Mouse (Mus musculus): ENCODE measurements around the gene Ssbp3. TPM values are rescaled to one million over a fixed set of nuclear protein-coding genes. Genes with fewer than 3 reads are reported as not detected.

Ssbp3 gene
- polyA plus RNA-seq, 1 experiment = 121 TPM

DNA sequence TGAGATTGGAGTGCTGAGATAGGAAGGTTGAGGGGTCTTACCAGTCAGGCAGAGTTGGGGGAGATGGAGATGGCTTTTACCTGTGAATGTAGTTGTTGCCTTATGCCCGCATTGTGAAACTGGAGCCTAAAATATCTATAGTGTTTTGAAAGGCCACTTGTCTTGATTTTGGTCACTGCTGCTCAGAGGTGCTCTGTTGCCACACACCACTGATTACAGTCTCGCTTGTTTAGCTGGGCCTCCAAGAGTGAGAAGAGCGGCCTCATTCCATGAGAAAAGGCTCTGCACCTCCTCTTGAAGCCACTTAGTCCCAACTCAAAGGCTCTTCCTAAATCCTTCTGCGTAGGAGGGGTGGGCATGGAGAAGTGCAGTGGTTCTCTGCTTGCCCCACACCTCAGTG is 40.3 kb downstream of the Ssbp3 start:
- H3K4me3 ChIP-seq (ENCODE audit: insufficient read depth, low read length) = no peak overlapping the region
- no peak overlapping the region for H3K27ac ChIP-seq (ENCODE audit: insufficient read depth, low read length)
- H3K4me1 ChIP-seq (ENCODE audit: control insufficient read depth, insufficient read depth, low read length) = peaks cover 24% of the 10 kb centered on the region
- TF ChIP-seq POLR2A (IDR thresholded peaks at IDR 0.05; ENCODE audit: extremely low read depth, insufficient read depth, low read length) = no peak

DNA sequence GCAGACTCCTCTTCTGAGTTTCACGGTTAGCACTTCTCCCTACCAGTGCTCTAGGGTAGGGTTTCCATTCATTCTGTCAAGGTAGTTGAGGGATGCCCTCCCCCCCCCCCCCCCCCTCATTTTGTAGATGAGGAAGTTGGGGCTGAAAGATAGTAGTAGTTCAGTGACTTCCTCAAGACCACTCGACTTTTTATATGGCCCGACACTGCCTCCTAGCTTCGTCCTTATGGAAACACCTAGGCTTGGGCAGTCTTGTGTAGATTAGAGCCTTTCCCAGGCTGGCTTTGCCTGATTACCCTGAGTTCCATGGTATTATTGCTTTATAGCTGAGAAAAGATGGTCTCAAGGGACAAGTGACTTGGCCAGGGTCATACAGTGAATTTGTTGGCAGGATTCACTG is 41.0 kb downstream of the Ssbp3 start:
- Histone ChIP-seq H3K4me3 (ENCODE audit: insufficient read depth, low read length) (no peak overlapping the region), H3K27ac (ENCODE audit: insufficient read depth, low read length) (no peak overlapping the region), H3K4me1 (ENCODE audit: control insufficient read depth, insufficient read depth, low read length) (peaks cover 29% of the 10 kb centered on the region)
- TF ChIP-seq POLR2A (IDR thresholded peaks at IDR 0.05; ENCODE audit: extremely low read depth, insufficient read depth, low read length) (no peak), CTCF (IDR thresholded peaks at IDR 0.05; ENCODE audit: extremely low read depth, insufficient read depth, low read length) (0 out of 2 replicates have a peak, but pooled peaks have one; percentile 6)

DNA sequence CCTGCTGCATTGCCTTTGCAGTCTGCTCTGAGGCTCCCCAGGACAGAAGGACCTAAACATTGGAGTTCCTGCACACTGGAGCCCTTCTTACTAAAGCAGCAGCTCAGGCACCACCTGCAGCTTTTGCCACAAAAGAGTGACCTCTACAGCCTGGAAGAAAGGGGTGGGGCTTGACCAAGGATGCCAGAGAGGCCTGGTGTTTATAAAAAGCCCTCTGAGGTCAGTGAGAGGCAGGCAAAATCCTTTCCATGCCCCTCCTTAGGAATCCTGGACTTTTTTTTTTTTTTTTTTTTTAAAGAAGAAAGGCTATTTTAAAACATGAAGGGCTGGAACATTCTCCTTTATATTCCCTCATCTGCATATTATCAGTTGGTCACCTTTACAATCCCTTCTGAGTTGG is 42.7 kb downstream of the Ssbp3 start:
- 0 out of 2 replicates have a peak overlapping the region, but pooled peaks have one; percentile 24 for H3K27ac ChIP-seq (ENCODE audit: insufficient read depth, low read length)
- TF ChIP-seq CTCF (IDR thresholded peaks at IDR 0.05; ENCODE audit: extremely low read depth, insufficient read depth, low read length) (no peak), POLR2A (IDR thresholded peaks at IDR 0.05; ENCODE audit: extremely low read depth, insufficient read depth, low read length) (no peak)
- H3K4me1 ChIP-seq (ENCODE audit: control insufficient read depth, insufficient read depth, low read length) = peaks cover 34% of the 10 kb centered on the region
- H3K4me3 ChIP-seq (ENCODE audit: insufficient read depth, low read length) = no peak overlapping the region

DNA sequence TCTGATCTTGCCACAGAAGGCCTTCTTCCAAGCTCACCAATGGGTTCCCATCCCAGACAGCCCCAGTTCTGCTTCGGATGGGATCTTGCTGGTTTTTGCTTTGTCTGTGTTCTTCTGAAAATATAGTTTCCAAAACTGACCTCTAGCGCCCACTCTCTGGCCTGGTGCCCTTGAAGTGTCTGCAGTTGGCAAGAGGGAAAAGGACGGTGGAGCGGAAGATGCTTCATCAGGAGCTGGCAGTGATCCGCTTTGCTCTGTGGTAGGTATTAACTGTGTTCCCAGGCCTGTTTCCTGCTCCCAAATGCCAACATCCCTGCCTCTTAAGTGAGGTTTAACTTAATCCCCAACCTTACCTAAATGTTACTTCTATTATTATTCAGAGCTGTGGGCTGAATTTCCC is 43.3 kb downstream of the Ssbp3 start:
- H3K4me1 ChIP-seq (ENCODE audit: control insufficient read depth, insufficient read depth, low read length) = peaks cover 32% of the 10 kb centered on the region
- H3K4me3 ChIP-seq (ENCODE audit: insufficient read depth, low read length) = no peak overlapping the region
- H3K27ac ChIP-seq (ENCODE audit: insufficient read depth, low read length) = peak overlapping the region; percentile 35; the same call in 1 of the 2 replicates
- TF ChIP-seq CTCF (IDR thresholded peaks at IDR 0.05; ENCODE audit: extremely low read depth, insufficient read depth, low read length) (no peak), POLR2A (IDR thresholded peaks at IDR 0.05; ENCODE audit: extremely low read depth, insufficient read depth, low read length) (no peak)

DNA sequence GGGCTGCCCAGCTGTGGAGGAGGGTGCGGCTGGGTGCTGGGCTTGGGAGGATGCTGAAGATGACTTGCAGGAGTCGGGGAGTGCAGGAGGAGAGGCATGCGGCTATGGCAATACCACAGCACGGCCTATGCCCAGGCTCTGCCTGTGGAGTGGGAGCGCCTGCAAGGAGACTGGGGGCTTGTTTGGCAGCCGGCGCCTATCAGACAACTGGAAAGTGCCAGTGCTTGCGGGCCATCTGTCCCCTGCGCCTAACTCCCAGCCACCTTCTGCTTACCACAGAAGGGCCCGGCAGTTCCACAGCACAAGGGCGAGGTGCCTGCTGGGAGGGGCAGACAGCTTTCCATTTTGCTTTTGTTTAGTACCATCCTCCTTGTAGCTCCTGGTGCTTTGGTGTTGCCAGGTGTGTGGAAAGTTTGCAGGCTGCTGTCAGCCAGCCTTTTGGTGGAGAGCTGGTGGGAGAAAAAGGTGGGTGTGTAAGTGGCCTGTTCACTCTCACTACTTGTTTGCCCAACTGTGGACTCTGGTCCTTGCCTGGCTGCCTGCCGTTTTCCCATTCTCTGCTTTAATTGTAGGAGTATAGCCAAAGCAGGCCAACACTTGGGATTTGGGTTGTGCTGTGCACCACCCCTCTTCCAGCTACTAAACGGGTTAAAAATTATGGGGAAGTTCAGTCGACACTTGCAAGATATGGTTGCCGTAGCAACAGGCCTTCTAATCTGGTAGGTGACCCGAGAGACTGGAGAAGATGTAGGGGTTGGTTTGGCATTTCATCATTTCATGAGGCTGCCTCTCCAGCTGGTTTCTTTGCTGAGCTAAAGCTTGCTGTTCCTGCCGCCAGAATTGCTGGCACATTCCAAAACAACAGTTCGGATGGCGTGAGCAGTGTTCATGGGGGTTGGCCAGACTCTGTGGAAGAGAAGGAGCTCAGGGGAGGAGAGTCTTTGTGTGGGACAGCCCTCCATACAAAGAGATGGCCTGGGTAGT is 45.5 kb downstream of the Ssbp3 start:
- peaks cover 31% of the 10 kb centered on the region for H3K4me1 ChIP-seq (ENCODE audit: control insufficient read depth, insufficient read depth, low read length)
- no peak for TF ChIP-seq POLR2A (IDR thresholded peaks at IDR 0.05; ENCODE audit: extremely low read depth, insufficient read depth, low read length)
- no peak for TF ChIP-seq CTCF (IDR thresholded peaks at IDR 0.05; ENCODE audit: extremely low read depth, insufficient read depth, low read length)
- H3K4me3 ChIP-seq (ENCODE audit: insufficient read depth, low read length) = no peak overlapping the region
- H3K27ac ChIP-seq (ENCODE audit: insufficient read depth, low read length) = peak overlapping the region; percentile 80

DNA sequence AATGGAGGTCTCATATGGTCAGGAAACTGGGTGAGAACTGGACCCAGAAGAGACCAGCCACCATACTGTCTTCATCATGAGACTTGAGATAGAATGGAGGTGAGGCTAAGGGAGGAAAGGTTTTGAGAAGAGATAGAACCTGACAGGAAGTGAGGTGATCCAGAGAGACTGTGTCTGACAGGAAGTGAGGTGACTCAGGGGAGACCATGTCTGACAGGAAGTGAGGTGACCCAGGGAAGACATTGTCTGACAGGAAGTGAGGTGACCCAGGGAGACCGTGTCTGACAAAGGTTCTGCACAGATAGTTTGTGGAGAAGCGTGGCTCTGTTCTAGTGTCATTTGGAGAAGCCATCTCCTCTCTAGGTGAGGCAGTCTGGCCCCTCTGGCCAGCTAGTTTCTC is 47.6 kb downstream of the Ssbp3 start:
- H3K4me1 ChIP-seq (ENCODE audit: control insufficient read depth, insufficient read depth, low read length) = peaks cover 43% of the 10 kb centered on the region
- TF ChIP-seq CTCF (IDR thresholded peaks at IDR 0.05; ENCODE audit: extremely low read depth, insufficient read depth, low read length) = no peak
- TF ChIP-seq POLR2A (IDR thresholded peaks at IDR 0.05; ENCODE audit: extremely low read depth, insufficient read depth, low read length) = no peak
- H3K27ac ChIP-seq (ENCODE audit: insufficient read depth, low read length) = no peak overlapping the region
- H3K4me3 ChIP-seq (ENCODE audit: insufficient read depth, low read length) = no peak overlapping the region

DNA sequence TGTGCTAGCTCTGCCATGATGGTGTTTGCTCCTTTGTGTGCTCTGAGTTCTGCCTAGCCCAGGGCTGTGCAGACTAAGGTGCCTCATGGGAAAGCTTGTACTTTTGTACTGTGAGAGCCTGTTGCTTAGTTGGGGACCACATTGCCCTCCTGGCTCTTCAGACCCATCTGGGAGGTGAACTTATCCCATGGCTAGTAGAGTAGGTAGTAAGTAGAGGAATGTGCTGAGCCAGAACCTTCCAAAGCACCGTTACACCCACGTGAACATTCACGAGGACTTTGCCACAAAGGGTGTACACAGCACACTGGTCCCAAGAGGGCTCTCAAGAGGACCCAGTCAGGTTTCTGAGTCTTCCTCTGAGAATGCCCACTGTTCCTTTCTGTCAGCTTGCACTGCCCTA is 48.1 kb downstream of the Ssbp3 start:
- Histone ChIP-seq H3K27ac (ENCODE audit: insufficient read depth, low read length) (no peak overlapping the region), H3K4me1 (ENCODE audit: control insufficient read depth, insufficient read depth, low read length) (peaks cover 43% of the 10 kb centered on the region), H3K4me3 (ENCODE audit: insufficient read depth, low read length) (no peak overlapping the region)
- no peak for TF ChIP-seq CTCF (IDR thresholded peaks at IDR 0.05; ENCODE audit: extremely low read depth, insufficient read depth, low read length)
- no peak for TF ChIP-seq POLR2A (IDR thresholded peaks at IDR 0.05; ENCODE audit: extremely low read depth, insufficient read depth, low read length)

DNA sequence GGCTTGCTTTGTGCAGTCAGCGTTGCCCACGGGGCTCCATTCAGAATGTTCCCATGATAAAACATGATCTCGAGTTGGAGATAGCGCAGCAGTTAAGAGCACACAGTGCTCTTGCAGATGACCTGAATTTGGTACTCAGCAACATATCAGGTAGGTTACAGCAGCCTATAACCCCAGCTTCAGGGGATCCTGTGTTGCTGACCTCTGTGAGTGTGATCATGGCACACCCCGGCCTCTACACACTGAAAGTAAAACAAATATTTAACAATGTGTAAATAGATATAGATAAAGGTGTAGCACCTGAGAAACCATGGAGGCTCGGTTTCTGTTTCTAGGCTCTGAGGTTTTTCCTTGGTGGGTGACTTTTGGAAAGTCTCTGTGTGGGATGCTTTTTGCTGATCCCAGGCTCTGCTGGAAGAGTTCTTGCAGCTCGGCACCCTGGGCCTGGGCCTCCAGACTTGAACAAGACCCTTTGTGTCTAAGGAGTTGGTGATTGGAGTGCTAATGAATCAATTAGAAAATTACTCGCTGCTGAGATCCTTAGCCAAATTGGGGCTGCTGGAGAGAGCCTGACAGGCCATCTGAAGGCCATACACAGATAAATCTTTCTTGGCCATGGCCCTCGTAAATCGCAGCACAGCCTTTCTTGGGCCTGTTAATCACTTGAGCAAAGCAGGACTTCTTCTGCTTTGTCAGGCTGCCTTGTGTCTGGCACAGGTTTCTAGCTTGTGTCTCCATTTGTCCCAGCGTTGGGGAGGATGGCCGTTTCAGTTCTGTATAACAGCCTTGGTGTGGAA is 49.2 kb downstream of the Ssbp3 start:
- Histone ChIP-seq H3K4me3 (ENCODE audit: insufficient read depth, low read length) (no peak overlapping the region), H3K27ac (ENCODE audit: insufficient read depth, low read length) (0 out of 2 replicates have a peak overlapping the region, but pooled peaks have one; percentile 17), H3K4me1 (ENCODE audit: control insufficient read depth, insufficient read depth, low read length) (peaks cover 40% of the 10 kb centered on the region)
- TF ChIP-seq CTCF (IDR thresholded peaks at IDR 0.05; ENCODE audit: extremely low read depth, insufficient read depth, low read length) = no peak
- no peak for TF ChIP-seq POLR2A (IDR thresholded peaks at IDR 0.05; ENCODE audit: extremely low read depth, insufficient read depth, low read length)

DNA sequence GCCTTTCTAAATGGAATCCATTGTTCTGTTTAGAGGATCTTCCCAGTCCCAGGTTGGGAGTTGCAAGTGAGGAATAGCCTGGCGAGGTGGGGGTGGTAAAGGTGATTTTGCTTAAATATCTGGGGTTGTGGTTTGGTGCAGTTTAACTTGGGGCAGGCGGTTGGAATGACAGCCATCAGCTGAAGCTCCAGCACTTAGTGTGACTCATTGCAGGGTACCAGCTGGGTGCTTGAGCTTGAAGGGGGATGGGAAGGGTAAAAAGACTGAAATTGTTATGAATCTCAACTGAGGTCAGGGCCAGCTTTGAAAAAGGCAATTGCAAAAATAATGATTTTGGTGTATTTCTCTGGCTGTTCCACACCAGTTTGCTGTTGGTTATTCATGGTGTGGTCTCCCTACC is 50.0 kb downstream of the Ssbp3 start:
- TF ChIP-seq POLR2A (IDR thresholded peaks at IDR 0.05; ENCODE audit: extremely low read depth, insufficient read depth, low read length) = no peak
- TF ChIP-seq CTCF (IDR thresholded peaks at IDR 0.05; ENCODE audit: extremely low read depth, insufficient read depth, low read length) = no peak
- Histone ChIP-seq H3K4me3 (ENCODE audit: insufficient read depth, low read length) (no peak overlapping the region), H3K4me1 (ENCODE audit: control insufficient read depth, insufficient read depth, low read length) (peaks cover 36% of the 10 kb centered on the region), H3K27ac (ENCODE audit: insufficient read depth, low read length) (0 out of 2 replicates have a peak overlapping the region, but pooled peaks have one; percentile 17)

All from cortical plate, adult 2 months (tissue).